Mouse (Mus musculus): ENCODE results near the gene Ckb.
"Not testable (repeated sequence)": the region's sequence is repeated elsewhere in the genome, so short reads cannot be mapped to it uniquely, and the experiment has no call there.

The Ckb gene

GRCm38 (mm10) chr12:111672176-111672575 is at the start of gene Ckb:
TSS of gene Ckb (minus strand) at chr12:111672338.
- no peak for DNase-seq (ENCODE audit: low read depth in 1 of 2, low spot score in 2 of 2)

- no peak for DNase-seq (ENCODE audit: low read depth in 1 of 2, low spot score in 2 of 2)
These were observed 48.1 kb upstream of the Ckb start for GRCm38 (mm10) chr12:111720222-111720621.

- DNase-seq (ENCODE audit: low read depth in 1 of 2, low spot score in 2 of 2) = no peak
These were observed 46.5 kb upstream of the Ckb start for GRCm38 (mm10) chr12:111718656-111719055.

DNA sequence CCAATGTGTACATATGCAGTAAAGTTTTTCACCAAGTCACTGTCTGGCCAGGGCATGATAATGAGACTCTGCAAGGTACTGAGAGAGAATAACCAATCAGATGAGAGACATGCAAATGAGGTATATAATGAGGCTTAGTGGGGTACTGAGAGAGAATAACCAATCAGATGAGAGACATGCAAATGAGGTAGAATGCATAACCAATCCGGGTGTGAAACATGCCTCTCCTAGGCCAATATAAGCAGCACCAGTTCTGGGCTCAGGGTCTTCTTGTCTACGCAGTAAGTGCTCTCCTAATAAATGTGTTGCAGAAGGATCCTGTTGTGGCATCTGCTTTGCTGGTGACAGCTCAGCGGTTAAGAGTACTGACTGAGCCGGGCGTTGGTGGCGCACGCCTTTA is 44.4 kb upstream of the Ckb start:
- DNase-seq (ENCODE audit: low read depth in 1 of 2, low spot score in 2 of 2) = no peak

- DNase-seq (ENCODE audit: low read depth in 1 of 2, low spot score in 2 of 2) = not testable (repeated sequence)
These were observed 41.7 kb upstream of the Ckb start for GRCm38 (mm10) chr12:111713880-111714279.

DNA sequence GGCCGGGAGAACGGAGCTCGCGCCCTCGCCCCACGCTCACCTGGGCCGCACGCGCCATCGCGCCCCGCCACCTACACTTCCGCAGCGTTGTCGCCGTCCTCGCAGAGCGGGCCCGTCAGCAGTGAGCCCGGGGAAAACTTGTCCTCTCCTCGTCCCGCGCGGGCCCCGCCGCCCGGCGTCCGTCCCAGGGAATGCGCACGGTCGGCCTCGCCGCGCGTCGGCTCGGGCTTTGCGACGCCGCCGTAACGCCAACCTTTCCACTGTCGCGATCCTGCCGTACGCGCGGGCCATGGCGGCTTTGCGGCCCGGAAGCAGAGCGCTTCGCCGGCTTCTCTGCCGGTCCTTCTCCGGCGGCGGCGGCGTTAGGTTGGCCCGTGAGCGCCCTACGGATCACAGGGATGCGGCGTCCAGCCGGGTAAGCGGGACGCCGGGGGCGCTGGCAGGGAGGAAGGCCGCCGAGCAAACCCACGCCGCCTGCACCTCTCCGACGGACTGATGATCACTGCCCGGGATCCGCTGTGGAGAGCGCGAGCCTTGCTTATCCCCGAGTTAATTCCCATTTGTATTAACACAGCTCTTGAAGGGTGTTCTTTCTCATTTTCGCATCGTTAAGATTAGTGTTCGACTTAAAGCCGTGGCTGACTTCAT is 41.0 kb upstream of the Ckb start, which contains the start of the genes Bag5 and Apopt1:
TSS of gene Bag5 (minus strand) at position 254 of the 648 bp plus-strand sequence.
TSS of gene Apopt1 (plus strand) at position 258 of the 648 bp plus-strand sequence.
- peak; percentile 61 to 80 for DNase-seq (ENCODE audit: low read depth in 1 of 2, low spot score in 2 of 2)

DNA sequence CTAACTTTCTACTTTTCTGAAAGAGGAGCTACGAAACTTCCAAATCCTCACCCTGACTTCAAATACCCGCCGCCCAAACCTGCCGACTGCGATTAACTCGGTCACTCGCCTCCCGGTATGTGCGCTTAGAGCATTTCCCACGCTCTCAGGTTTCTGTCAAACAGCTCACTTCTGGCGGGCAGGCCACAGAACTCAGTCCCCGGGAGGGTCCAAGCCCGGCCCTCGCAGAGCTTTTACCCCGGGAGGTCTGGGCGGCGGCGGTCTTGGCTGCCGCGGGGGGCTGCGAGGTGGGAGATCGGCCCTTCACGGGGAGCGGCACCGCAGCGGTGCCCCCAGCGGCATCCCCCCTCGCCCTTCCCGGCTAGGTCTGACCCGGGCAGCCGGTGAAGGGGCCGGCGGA is 40.3 kb upstream of the Ckb start:
- no peak for DNase-seq (ENCODE audit: low read depth in 1 of 2, low spot score in 2 of 2)

DNA sequence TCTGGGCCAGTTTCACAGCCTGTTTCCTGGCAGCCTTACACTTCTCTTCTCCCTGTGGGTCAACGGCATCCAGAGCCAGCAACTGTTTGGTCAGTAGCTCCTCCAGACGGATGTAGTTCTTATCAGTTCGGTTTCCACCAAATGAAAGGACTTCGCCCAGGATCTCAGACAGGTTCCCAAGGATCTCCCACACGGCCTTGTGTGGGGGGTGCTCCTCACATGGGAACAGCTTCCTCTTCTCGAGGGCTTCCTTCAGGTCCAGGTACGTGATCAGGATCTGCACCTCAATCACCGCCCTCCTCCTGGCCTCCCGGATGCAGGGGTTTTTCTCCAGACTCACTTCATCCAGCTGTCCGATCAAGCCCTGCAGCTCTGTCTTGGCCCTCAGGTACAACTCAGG is 38.0 kb upstream of the Ckb start:
- no peak for DNase-seq (ENCODE audit: low read depth in 1 of 2, low spot score in 2 of 2)

DNA sequence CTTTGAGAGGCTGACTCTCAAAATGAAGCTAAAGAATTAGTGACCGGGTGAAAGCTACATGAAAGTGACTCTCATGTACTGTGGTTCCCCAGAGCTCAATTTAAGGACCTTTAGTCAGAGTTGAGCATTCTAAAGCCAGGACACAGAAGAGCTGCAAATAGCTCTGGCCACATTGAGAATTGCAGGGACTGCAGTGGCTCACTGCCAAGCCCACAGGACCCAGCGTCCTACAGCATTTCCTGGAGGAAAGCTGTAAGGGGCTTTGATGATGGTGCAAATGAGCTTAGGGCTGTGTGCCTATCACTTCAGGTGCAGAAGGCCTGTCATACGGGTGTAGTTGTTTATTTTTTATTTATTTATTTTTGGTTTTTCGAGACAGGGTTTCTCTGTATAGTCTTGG is 36.0 kb upstream of the Ckb start:
- no peak for DNase-seq (ENCODE audit: low read depth in 1 of 2, low spot score in 2 of 2)

- DNase-seq (ENCODE audit: low read depth in 1 of 2, low spot score in 2 of 2) = no peak
These were observed 33.2 kb upstream of the Ckb start for GRCm38 (mm10) chr12:111705186-111705973.

- no peak for DNase-seq (ENCODE audit: low read depth in 1 of 2, low spot score in 2 of 2)
These were observed 32.5 kb upstream of the Ckb start for GRCm38 (mm10) chr12:111704609-111705008.

- no peak for DNase-seq (ENCODE audit: low read depth in 1 of 2, low spot score in 2 of 2)
These were observed 31.2 kb upstream of the Ckb start for GRCm38 (mm10) chr12:111703301-111703700.

DNA sequence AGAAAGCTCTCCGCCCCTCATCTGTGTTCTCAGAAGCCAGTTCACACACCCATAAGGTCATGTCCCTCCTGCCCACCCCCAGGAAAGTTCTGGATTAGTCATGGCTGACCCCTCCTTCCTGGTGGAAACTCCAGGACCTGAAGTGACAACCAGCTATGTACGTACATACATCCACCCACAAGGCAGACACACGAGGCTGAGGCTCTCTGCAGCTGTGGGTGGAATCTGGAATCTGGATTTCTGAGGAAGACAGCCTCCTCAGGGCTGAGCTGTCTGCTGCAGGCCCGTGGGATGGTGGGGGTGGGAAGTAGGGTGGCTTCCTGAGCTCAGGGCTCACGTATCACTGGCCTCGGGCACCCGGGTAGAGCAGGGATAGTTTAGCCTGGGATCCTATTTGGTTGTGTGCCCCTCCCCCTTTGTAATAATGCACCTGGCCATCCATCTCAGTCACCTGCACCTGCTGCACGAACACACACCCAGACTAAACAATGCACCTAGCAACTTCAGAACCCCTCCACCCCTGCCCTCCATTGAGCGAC is 28.9 kb upstream of the Ckb start:
- DNase-seq (ENCODE audit: low read depth in 1 of 2, low spot score in 2 of 2) = no peak

GRCm38 (mm10) chr12:111699542-111699941 is 27.4 kb upstream of the Ckb start:
- no peak for DNase-seq (ENCODE audit: low read depth in 1 of 2, low spot score in 2 of 2)

- no peak for DNase-seq (ENCODE audit: low read depth in 1 of 2, low spot score in 2 of 2)
These were observed 26.3 kb upstream of the Ckb start for GRCm38 (mm10) chr12:111698346-111698913.

- no peak for DNase-seq (ENCODE audit: low read depth in 1 of 2, low spot score in 2 of 2)
These were observed 25.6 kb upstream of the Ckb start for GRCm38 (mm10) chr12:111697708-111698107.

DNA sequence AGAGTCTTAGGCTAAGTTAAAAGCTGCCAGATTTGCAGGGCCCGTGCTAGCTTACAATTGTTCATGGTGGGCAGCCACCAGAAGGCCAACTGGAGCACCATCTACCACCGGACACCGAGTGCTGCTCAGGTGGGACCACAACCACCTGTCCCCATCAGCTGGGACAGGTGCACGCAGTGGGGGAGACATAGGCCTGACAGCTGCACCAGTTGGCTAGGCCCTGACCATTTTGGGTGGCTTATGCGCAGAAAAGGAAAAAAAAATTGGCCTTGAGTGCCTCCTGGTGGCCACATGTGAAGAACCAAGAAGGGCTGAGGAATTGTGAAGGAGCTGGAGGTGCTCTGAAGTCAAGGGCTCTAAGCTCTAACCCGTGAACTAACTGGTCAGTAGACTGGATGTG is 24.1 kb upstream of the Ckb start:
- DNase-seq (ENCODE audit: low read depth in 1 of 2, low spot score in 2 of 2) = peak; percentile 20 to 52

- no peak for DNase-seq (ENCODE audit: low read depth in 1 of 2, low spot score in 2 of 2)
These were observed 23.0 kb upstream of the Ckb start for GRCm38 (mm10) chr12:111694880-111695804.

GRCm38 (mm10) chr12:111694271-111694781 is 22.2 kb upstream of the Ckb start:
- no peak for DNase-seq (ENCODE audit: low read depth in 1 of 2, low spot score in 2 of 2)
